Mouse (Mus musculus) heart, embryonic 14.5 days (tissue): Measurements from ENCODE around the gene Clic6. TPM values are rescaled to one million over a fixed set of nuclear protein-coding genes. Genes with fewer than 3 reads are reported as not detected.
"Not testable (repeated sequence)": the region's sequence is repeated elsewhere in the genome, so short reads cannot be mapped to it uniquely, and the experiment has no call there.

ENCODE experiments used
- ATAC-seq: fragments of 200-750 bp; cut with Nextera tagmentation; 2 replicates; pipeline ENCODE4 v1.8.0; 2017; ENCODE audit warnings: low read depth, moderate TSS enrichment; ENCODE audit not compliant: insufficient number of reproducible peaks, insufficient read depth, low FRiP score
- H3K27ac ChIP-seq, 2 experiments: fragments of 200-500 bp in 1 of 2; fragments of 300-500 bp in 1 of 2; sonication (generic) in 1 of 2; replicated peaks in 1 of 2; 2 replicates each; pipeline ENCODE4 v1.5.1; 2012 to 2014; ENCODE audit warnings: low read depth in 2 of 2, low read length in 2 of 2, control low read depth in 1 of 2, mild to moderate bottlenecking in 1 of 2, mixed read lengths in 1 of 2; ENCODE audit not compliant: control insufficient read depth in 1 of 2, insufficient read depth in 1 of 2
- H3K27me3 ChIP-seq: fragments of 300-500 bp; sonication (generic); 2 replicates; pipeline ENCODE4 v1.6.1; 2014; ENCODE audit warnings: mild to moderate bottlenecking, low read length, control low read depth; ENCODE audit not compliant: control insufficient read depth, insufficient read depth
- H3K36me3 ChIP-seq: fragments of 300-500 bp; sonication (generic); 2 replicates; pipeline ENCODE4 v1.6.1; 2014; ENCODE audit warnings: mild to moderate bottlenecking, control low read depth, low read length, mixed read lengths; ENCODE audit not compliant: control insufficient read depth, insufficient read depth
- H3K4me1 ChIP-seq, 2 experiments: fragments of 200-500 bp in 1 of 2; fragments of 300-500 bp in 1 of 2; sonication (generic) in 1 of 2; 2 replicates each; pipeline ENCODE4 v1.6.1; 2012 to 2014; ENCODE audit warnings: low read length in 2 of 2, control low read depth in 1 of 2, mixed read lengths in 1 of 2; ENCODE audit not compliant: control insufficient read depth in 2 of 2, insufficient read depth in 2 of 2
- H3K4me2 ChIP-seq: fragments of 300-500 bp; sonication (generic); 2 replicates; pipeline ENCODE4 v1.6.1; 2014; ENCODE audit warnings: mild to moderate bottlenecking, low read length
- H3K4me3 ChIP-seq, 2 experiments: fragments of 200-500 bp in 1 of 2; fragments of 300-500 bp in 1 of 2; sonication (generic) in 1 of 2; 2 replicates each; pipeline ENCODE4 v1.5.1; 2012 to 2014; ENCODE audit warnings: low read length in 2 of 2, mild to moderate bottlenecking in 2 of 2, control low read depth in 1 of 2, low read depth in 1 of 2, moderate library complexity in 1 of 2; ENCODE audit not compliant: control insufficient read depth in 1 of 2, insufficient read depth in 1 of 2
- H3K9ac ChIP-seq: fragments of 300-500 bp; sonication (generic); 2 replicates; pipeline ENCODE4 v1.6.1; 2014; ENCODE audit warnings: mild to moderate bottlenecking, low read length
- H3K9me3 ChIP-seq: fragments of 300-500 bp; sonication (generic); 2 replicates; pipeline ENCODE4 v1.6.1; 2016; ENCODE audit warnings: low read length, control low read depth; ENCODE audit not compliant: control insufficient read depth
- WGBS: fragments of 180-500 bp; shearing (Covaris S2); extraction: QIAGEN DNeasy Blood & Tissue Kit; methylation state at CpG from one replicate; pipeline ENCODE4 v1.1.7; 2014; 5-methylcytosine and 5-hydroxymethylcytosine counted together
- polyA plus RNA-seq: library from polyadenylated mRNA; unstranded; fragments of >200 nt; fragmentation: Nextera tagmentation; extraction: Ambion mirVana; gene quantifications from 2 replicates; pipeline ENCODE4 v1.2.1, GENCODE M21; 2014

Clic6 gene
- polyA plus RNA-seq, 1 experiment from 2014 or later, result 0.72 TPM

GRCm38 (mm10) chr16:92510835-92511772 is 25.6 kb downstream of the Clic6 start:
- H3K4me1 ChIP-seq, result peaks cover 2 to 5% of the 10 kb centered on the region in 2 experiments; a peak in 2 of 4 replicates

GRCm38 (mm10) chr16:92511773-92512391 is 26.3 kb downstream of the Clic6 start:
- ATAC-seq, result no peak
- H3K4me3 ChIP-seq, result no peak overlapping the region
- H3K27ac ChIP-seq, result no peak overlapping the region
- WGBS, result 64% methylated on average over 5 of the region's 5 CpGs
- H3K9ac ChIP-seq, result no peak overlapping the region
- no peak overlapping the region for H3K4me2 ChIP-seq
- H3K9me3 ChIP-seq, result no peaks in the 10 kb centered on the region
- H3K4me1 ChIP-seq, result peaks cover 2 to 7% of the 10 kb centered on the region in 2 experiments; a peak in 2 of 4 replicates
- no peaks in the 10 kb centered on the region for H3K36me3 ChIP-seq
- H3K27me3 ChIP-seq, result peaks cover 10% of the 10 kb centered on the region

More at GRCm38 (mm10) chr16:92510835-92511772, 25.6 kb downstream of the Clic6 start:
- H3K4me3 ChIP-seq, result no peak overlapping the region
- H3K9me3 ChIP-seq, result no peaks in the 10 kb centered on the region
- H3K4me2 ChIP-seq, result no peak overlapping the region
- H3K27ac ChIP-seq, result no peak overlapping the region
- no peak overlapping the region for H3K9ac ChIP-seq
- ATAC-seq, result no peak
- 76% methylated on average over 13 of the region's 13 CpGs for WGBS
- H3K27me3 ChIP-seq, result peaks cover 10% of the 10 kb centered on the region
- no peaks in the 10 kb centered on the region for H3K36me3 ChIP-seq

GRCm38 (mm10) chr16:92514896-92515295 is 29.4 kb downstream of the Clic6 start:
- not testable (repeated sequence) for H3K36me3 ChIP-seq, H3K27me3 ChIP-seq, H3K4me3 ChIP-seq, H3K9me3 ChIP-seq, H3K4me2 ChIP-seq, H3K4me1 ChIP-seq, H3K9ac ChIP-seq, H3K27ac ChIP-seq, ATAC-seq
- WGBS, result 60% methylated on average over 8 of the region's 9 CpGs

GRCm38 (mm10) chr16:92516139-92516538 is 30.6 kb downstream of the Clic6 start:
- ATAC-seq, result peak; percentile 59; the same call in 1 of the 2 replicates
- H3K27ac ChIP-seq, result no peak overlapping the region
- no peak overlapping the region for H3K9ac ChIP-seq
- 38% methylated on average over 9 of the region's 9 CpGs for WGBS
- no peak overlapping the region for H3K4me2 ChIP-seq
- peaks cover 10% of the 10 kb centered on the region for H3K27me3 ChIP-seq
- no peaks in the 10 kb centered on the region for H3K36me3 ChIP-seq
- H3K4me3 ChIP-seq, result no peak overlapping the region
- no peaks in the 10 kb centered on the region for H3K9me3 ChIP-seq
- H3K4me1 ChIP-seq, result peaks cover 2 to 7% of the 10 kb centered on the region in 2 experiments; a peak in 2 of 4 replicates

GRCm38 (mm10) chr16:92518718-92519117 is 33.2 kb downstream of the Clic6 start:
- H3K36me3 ChIP-seq, result no peaks in the 10 kb centered on the region
- H3K27ac ChIP-seq, result no peak overlapping the region
- ATAC-seq, result no peak
- no peak overlapping the region for H3K4me2 ChIP-seq
- peaks cover 5% of the 10 kb centered on the region; the same call in 1 of the 2 replicates for H3K27me3 ChIP-seq
- H3K9me3 ChIP-seq, result no peaks in the 10 kb centered on the region
- 55% methylated on average over 4 of the region's 4 CpGs for whole genome bisulfite sequencing
- no peak overlapping the region for H3K4me3 ChIP-seq
- H3K4me1 ChIP-seq, result peaks cover 2 to 7% of the 10 kb centered on the region in 2 experiments; a peak in 2 of 4 replicates
- no peak overlapping the region for H3K9ac ChIP-seq

GRCm38 (mm10) chr16:92519820-92520492 is 34.4 kb downstream of the Clic6 start:
- peaks cover 2 to 7% of the 10 kb centered on the region in 2 experiments; a peak in 2 of 4 replicates for H3K4me1 ChIP-seq
- H3K36me3 ChIP-seq, result no peaks in the 10 kb centered on the region
- H3K9me3 ChIP-seq, result no peaks in the 10 kb centered on the region
- H3K27ac ChIP-seq, result no peak overlapping the region
- no peak overlapping the region for H3K4me2 ChIP-seq
- peaks cover 5% of the 10 kb centered on the region; the same call in 1 of the 2 replicates for H3K27me3 ChIP-seq
- H3K9ac ChIP-seq, result no peak overlapping the region
- 43% methylated on average over 13 of the region's 13 CpGs for WGBS
- ATAC-seq, result no peak
- H3K4me3 ChIP-seq, result no peak overlapping the region

GRCm38 (mm10) chr16:92523351-92523750 is 37.8 kb downstream of the Clic6 start:
- Histone ChIP-seq H3K9me3 (no peaks in the 10 kb centered on the region), H3K4me1 (no peaks in the 10 kb centered on the region), H3K4me2 (no peak overlapping the region), H3K4me3 (no peak overlapping the region), H3K9ac (no peak overlapping the region), H3K36me3 (no peaks in the 10 kb centered on the region), H3K27me3 (peaks cover 5% of the 10 kb centered on the region; the same call in 1 of the 2 replicates), H3K27ac (no peak overlapping the region)
- ATAC-seq, result no peak
- WGBS, result 74% methylated on average over 8 of the region's 8 CpGs
